Mouse (Mus musculus): ENCODE data around the gene Cers6. TPM values are rescaled to one million over a fixed set of nuclear protein-coding genes. Genes with fewer than 3 reads are reported as not detected.

Cers6 gene
- polyA plus RNA-seq, 1 experiment from 2014 or later: 40.5 TPM

DNA sequence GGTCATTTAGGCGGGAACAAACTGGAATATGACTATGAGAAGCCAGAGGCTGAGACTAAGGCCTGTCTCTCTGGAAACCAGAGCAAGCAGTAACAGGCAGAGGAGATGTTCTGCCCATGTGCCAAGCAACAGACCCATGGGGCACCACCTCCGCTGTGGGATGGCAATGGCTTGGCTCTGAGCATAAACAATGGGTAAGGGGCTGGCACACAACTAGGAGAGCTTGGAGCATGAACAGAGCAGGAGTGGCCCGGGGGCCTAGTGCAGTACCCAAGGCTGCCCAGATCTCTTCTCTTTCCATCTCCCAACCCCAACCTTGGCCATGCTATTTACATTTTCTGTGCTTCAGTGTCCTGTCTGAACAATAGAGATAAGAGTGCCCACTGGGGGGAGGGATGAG is 237.5 kb downstream of the Cers6 start:
- Histone ChIP-seq H3K9ac (no peak overlapping the region), H3K4me2 (replicated peaks) (no peak overlapping the region), H3K36me3 (no peaks in the 10 kb centered on the region), H3K4me3 (replicated peaks) (no peak overlapping the region), H3K27ac (no peak overlapping the region), H3K27me3 (replicated peaks) (no peaks in the 10 kb centered on the region), H3K9me3 (no peaks in the 10 kb centered on the region), H3K4me1 (replicated peaks) (no peaks in the 10 kb centered on the region)
- ATAC-seq: no peak
- 92% methylated on average over 3 of the region's 3 CpGs for WGBS

GRCm38 (mm10) chr2:69099147-69099546 is 237.9 kb downstream of the Cers6 start:
- H3K9ac ChIP-seq: no peak overlapping the region
- no peaks in the 10 kb centered on the region for H3K36me3 ChIP-seq
- H3K4me2 ChIP-seq (replicated peaks): no peak overlapping the region
- H3K9me3 ChIP-seq: no peaks in the 10 kb centered on the region
- no peaks in the 10 kb centered on the region for H3K4me1 ChIP-seq (replicated peaks)
- no peak overlapping the region for H3K4me3 ChIP-seq (replicated peaks)
- ATAC-seq: no peak
- H3K27ac ChIP-seq: no peak overlapping the region
- H3K27me3 ChIP-seq (replicated peaks): no peaks in the 10 kb centered on the region
- 95% methylated on average over 7 of the region's 7 CpGs for WGBS

- 31% methylated on average over 3 of the region's 3 CpGs for WGBS
- Histone ChIP-seq H3K4me2 (replicated peaks) (no peak overlapping the region), H3K27me3 (replicated peaks) (no peaks in the 10 kb centered on the region), H3K4me3 (replicated peaks) (no peak overlapping the region), H3K36me3 (no peaks in the 10 kb centered on the region), H3K9me3 (no peaks in the 10 kb centered on the region), H3K9ac (no peak overlapping the region), H3K4me1 (replicated peaks) (no peaks in the 10 kb centered on the region), H3K27ac (no peak overlapping the region)
- 0 out of 2 replicates have a peak, but pooled peaks have one; percentile 45 for ATAC-seq
Observed at GRCm38 (mm10) chr2:69100706-69101105, 239.5 kb downstream of the Cers6 start.

DNA sequence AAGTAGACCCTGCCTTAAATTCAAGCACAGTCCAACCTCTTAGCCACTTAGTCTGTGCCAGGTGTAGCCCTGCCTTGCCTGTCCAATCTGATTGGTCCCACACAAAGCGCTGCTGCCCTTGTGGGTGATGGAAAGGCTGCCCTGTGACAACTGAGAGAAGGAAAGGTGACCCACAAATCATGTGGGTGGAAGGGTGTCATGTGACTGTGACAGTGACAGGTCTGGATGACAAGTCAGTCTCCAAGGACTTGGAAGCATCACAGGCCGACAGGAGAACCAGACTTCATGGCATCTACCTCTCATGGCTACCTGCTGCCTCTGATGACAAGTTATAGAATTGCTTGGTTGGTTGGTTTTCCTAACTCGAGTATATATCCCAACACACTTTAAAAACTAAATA is 242.3 kb downstream of the Cers6 start:
- Histone ChIP-seq H3K4me1 (replicated peaks) (no peaks in the 10 kb centered on the region), H3K27ac (no peak overlapping the region), H3K36me3 (no peaks in the 10 kb centered on the region), H3K4me3 (replicated peaks) (no peak overlapping the region), H3K9ac (no peak overlapping the region), H3K9me3 (no peaks in the 10 kb centered on the region), H3K27me3 (replicated peaks) (no peaks in the 10 kb centered on the region), H3K4me2 (replicated peaks) (no peak overlapping the region)
- no peak for ATAC-seq
- WGBS: 78% methylated on average over 3 of the region's 3 CpGs

DNA sequence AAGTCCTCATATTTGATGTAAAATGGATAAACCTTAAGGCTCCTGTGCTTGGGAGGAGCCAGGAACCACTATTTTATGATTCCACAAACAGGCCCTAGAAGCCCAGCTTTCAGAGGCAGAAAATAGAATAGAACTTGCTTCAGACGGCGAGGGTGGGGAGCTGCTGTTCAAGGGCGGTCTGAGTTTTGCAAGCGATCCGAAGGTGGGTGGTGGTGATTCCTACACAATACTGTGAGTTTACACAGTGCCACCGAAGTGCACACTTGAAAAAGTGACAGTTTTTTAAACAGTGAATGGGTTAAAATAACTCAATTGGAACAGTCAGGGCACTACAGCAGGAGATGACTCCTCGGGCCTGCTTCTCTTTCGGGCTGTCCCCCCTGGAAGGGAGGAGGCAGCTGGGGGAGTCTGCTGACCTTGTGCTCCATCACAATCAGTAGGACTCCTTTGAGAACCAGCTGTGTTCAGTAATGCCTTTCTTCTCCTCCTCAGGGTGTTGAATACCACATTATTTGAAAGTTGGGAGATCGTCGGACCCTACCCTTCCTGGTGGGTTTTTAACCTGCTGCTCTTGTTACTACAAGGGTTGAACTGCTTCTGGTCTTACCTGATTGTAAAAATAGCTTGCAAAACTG is 243.4 kb downstream of the Cers6 start:
- H3K36me3 ChIP-seq: no peaks in the 10 kb centered on the region
- H3K27ac ChIP-seq: no peak overlapping the region
- WGBS: 54% methylated on average over 10 of the region's 10 CpGs
- H3K4me1 ChIP-seq (replicated peaks): 0 out of 2 replicates have a peak, but pooled peaks cover 8% of the 10 kb centered on the region
- no peak for ATAC-seq
- H3K9me3 ChIP-seq: no peaks in the 10 kb centered on the region
- no peaks in the 10 kb centered on the region for H3K27me3 ChIP-seq (replicated peaks)
- H3K4me3 ChIP-seq (replicated peaks): no peak overlapping the region
- no peak overlapping the region for H3K9ac ChIP-seq
- no peak overlapping the region for H3K4me2 ChIP-seq (replicated peaks)

- Histone ChIP-seq H3K36me3 (no peaks in the 10 kb centered on the region), H3K4me2 (replicated peaks) (no peak overlapping the region), H3K27me3 (replicated peaks) (no peaks in the 10 kb centered on the region), H3K9ac (no peak overlapping the region), H3K27ac (no peak overlapping the region), H3K4me1 (replicated peaks) (0 out of 2 replicates have a peak, but pooled peaks cover 8% of the 10 kb centered on the region), H3K4me3 (replicated peaks) (no peak overlapping the region), H3K9me3 (no peaks in the 10 kb centered on the region)
- 57% methylated on average over 5 of the region's 5 CpGs for WGBS
- ATAC-seq: no peak
Observed at GRCm38 (mm10) chr2:69109246-69109645, 248.0 kb downstream of the Cers6 start.

GRCm38 (mm10) chr2:69109710-69110109 is 248.5 kb downstream of the Cers6 start:
- no peak overlapping the region for H3K4me3 ChIP-seq (replicated peaks)
- H3K27ac ChIP-seq: no peak overlapping the region
- H3K9ac ChIP-seq: no peak overlapping the region
- 53% methylated on average over 7 of the region's 7 CpGs for WGBS
- no peaks in the 10 kb centered on the region for H3K9me3 ChIP-seq
- no peak overlapping the region for H3K4me2 ChIP-seq (replicated peaks)
- no peaks in the 10 kb centered on the region for H3K36me3 ChIP-seq
- H3K4me1 ChIP-seq (replicated peaks): 0 out of 2 replicates have a peak, but pooled peaks cover 8% of the 10 kb centered on the region
- no peaks in the 10 kb centered on the region for H3K27me3 ChIP-seq (replicated peaks)
- peak; percentile 39; the same call in 1 of the 2 replicates for ATAC-seq

GRCm38 (mm10) chr2:69112609-69113008 is 251.4 kb downstream of the Cers6 start:
- Histone ChIP-seq H3K9ac (no peak overlapping the region), H3K9me3 (no peaks in the 10 kb centered on the region), H3K4me3 (replicated peaks) (no peak overlapping the region), H3K36me3 (no peaks in the 10 kb centered on the region), H3K4me1 (replicated peaks) (0 out of 2 replicates have a peak, but pooled peaks cover 8% of the 10 kb centered on the region), H3K27ac (no peak overlapping the region), H3K4me2 (replicated peaks) (no peak overlapping the region), H3K27me3 (replicated peaks) (no peaks in the 10 kb centered on the region)
- 89% methylated on average over 5 of the region's 5 CpGs for WGBS
- no peak for ATAC-seq

GRCm38 (mm10) chr2:69113829-69114547 is 252.7 kb downstream of the Cers6 start:
- 62% methylated on average over 10 of the region's 10 CpGs for WGBS
- Histone ChIP-seq H3K27ac (no peak overlapping the region), H3K9me3 (no peaks in the 10 kb centered on the region), H3K27me3 (replicated peaks) (no peaks in the 10 kb centered on the region), H3K36me3 (no peaks in the 10 kb centered on the region), H3K4me3 (replicated peaks) (no peak overlapping the region), H3K9ac (no peak overlapping the region), H3K4me1 (replicated peaks) (0 out of 2 replicates have a peak, but pooled peaks cover 5% of the 10 kb centered on the region), H3K4me2 (replicated peaks) (no peak overlapping the region)
- ATAC-seq: no peak; the same call in 1 of the 2 replicates

GRCm38 (mm10) chr2:69115921-69116320 is 254.7 kb downstream of the Cers6 start:
- 87% methylated on average over 3 of the region's 3 CpGs for WGBS
- H3K9ac ChIP-seq: no peak overlapping the region

GRCm38 (mm10) chr2:69116767-69117166 is 255.5 kb downstream of the Cers6 start:
- Histone ChIP-seq H3K4me1 (replicated peaks) (no peaks in the 10 kb centered on the region), H3K9ac (no peak overlapping the region), H3K4me2 (replicated peaks) (no peak overlapping the region), H3K36me3 (no peaks in the 10 kb centered on the region), H3K4me3 (replicated peaks) (no peak overlapping the region), H3K27me3 (replicated peaks) (no peaks in the 10 kb centered on the region), H3K9me3 (no peaks in the 10 kb centered on the region), H3K27ac (no peak overlapping the region)
- no peak for ATAC-seq
- WGBS: 78% methylated on average over 4 of the region's 4 CpGs

More at GRCm38 (mm10) chr2:69115921-69116320, 254.7 kb downstream of the Cers6 start:
- Histone ChIP-seq H3K36me3 (no peaks in the 10 kb centered on the region), H3K27ac (no peak overlapping the region), H3K4me2 (replicated peaks) (no peak overlapping the region), H3K4me3 (replicated peaks) (no peak overlapping the region), H3K27me3 (replicated peaks) (no peaks in the 10 kb centered on the region), H3K9me3 (no peaks in the 10 kb centered on the region), H3K4me1 (replicated peaks) (no peaks in the 10 kb centered on the region)
- no peak for ATAC-seq

DNA sequence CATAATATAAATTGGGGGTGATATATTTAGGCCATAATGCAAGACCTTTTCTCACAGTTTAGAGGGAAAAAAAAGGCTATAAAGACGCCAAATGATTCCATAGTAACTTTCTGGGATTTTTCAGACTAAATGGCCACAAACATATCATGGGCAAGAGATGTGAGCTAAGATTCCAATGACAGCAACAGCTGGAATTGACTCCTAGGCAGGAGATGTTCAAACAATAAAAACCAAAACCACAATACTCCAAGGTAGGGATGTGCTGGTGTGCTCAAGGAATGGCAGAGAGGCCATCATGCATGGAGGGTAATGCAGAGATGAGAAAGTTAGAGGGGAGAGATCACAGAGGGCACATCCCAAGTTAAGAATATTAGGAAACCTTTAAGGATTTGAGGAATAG is 257.8 kb downstream of the Cers6 start:
- WGBS: 82% methylated on average over 1 of the region's 1 CpGs
- H3K4me1 ChIP-seq (replicated peaks): no peaks in the 10 kb centered on the region
- H3K36me3 ChIP-seq: no peaks in the 10 kb centered on the region

GRCm38 (mm10) chr2:69119718-69120117 is 258.5 kb downstream of the Cers6 start:
- 54% methylated on average over 2 of the region's 2 CpGs for WGBS

More for the DNA sequence above, 257.8 kb downstream of the Cers6 start:
- H3K4me3 ChIP-seq (replicated peaks): no peak overlapping the region
- H3K9me3 ChIP-seq: no peaks in the 10 kb centered on the region
- no peak overlapping the region for H3K4me2 ChIP-seq (replicated peaks)
- ATAC-seq: no peak
- H3K27me3 ChIP-seq (replicated peaks): no peaks in the 10 kb centered on the region
- H3K9ac ChIP-seq: no peak overlapping the region
- H3K27ac ChIP-seq: no peak overlapping the region

More at GRCm38 (mm10) chr2:69119718-69120117, 258.5 kb downstream of the Cers6 start:
- Histone ChIP-seq H3K4me3 (replicated peaks) (no peak overlapping the region), H3K27me3 (replicated peaks) (no peaks in the 10 kb centered on the region), H3K4me1 (replicated peaks) (no peaks in the 10 kb centered on the region), H3K36me3 (no peaks in the 10 kb centered on the region), H3K9ac (no peak overlapping the region), H3K27ac (no peak overlapping the region), H3K9me3 (no peaks in the 10 kb centered on the region), H3K4me2 (replicated peaks) (no peak overlapping the region)
- no peak for ATAC-seq
